Mouse (Mus musculus): ENCODE data around the gene Cdkal1. TPM values are rescaled to one million over a fixed set of nuclear protein-coding genes. Genes with fewer than 3 reads are reported as not detected.
A peak's percentile ranks its signal among the peaks of the same experiment; 100 is the strongest.

The Cdkal1 gene
- total RNA-seq, 2 experiments from 2014 or later: 29.5 to 33.0 TPM

DNA sequence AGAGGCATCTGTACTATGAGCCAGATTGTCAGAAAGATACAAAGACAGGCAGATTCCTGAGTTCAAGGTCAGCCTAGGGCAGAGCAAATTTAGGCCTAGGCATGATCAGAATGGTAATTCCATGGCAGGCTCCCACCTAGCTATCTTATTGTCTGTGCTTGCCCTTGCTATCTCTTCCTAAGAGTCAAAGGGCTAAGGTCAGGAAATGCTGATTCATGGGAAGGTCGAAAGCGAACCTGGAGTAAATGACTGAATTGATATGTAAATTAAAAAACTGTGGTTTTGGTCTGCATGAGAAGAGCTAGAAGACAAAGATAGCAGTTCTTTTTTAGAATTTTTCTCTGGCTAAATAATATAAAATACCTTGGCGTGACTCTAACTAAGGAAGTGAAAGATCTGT lies 262.4 kb downstream of the Cdkal1 start:
- no peak for DNase-seq (ENCODE audit: low spot score in 2 of 2)

DNA sequence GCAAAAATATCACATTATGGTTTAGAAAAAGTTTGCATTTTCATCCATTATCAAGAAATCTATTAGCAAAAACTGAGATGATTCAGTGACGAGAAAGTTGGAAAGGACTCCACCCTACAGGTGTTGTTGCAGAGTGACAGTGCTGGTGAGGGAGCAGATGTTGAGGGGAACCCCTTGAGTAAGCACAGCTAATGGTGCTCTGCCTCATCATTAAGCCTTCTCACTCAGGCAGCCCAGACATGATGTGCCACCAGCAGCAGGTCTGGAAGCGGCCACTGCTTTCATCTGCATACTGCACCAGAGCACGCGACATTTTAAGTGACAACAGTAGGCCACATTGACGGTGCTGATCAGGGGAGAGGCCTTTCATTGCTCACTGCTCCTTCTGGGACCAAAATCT lies 264.8 kb downstream of the Cdkal1 start:
- DNase-seq (ENCODE audit: low spot score in 2 of 2): no peak

- DNase-seq (ENCODE audit: low spot score in 2 of 2): no peak
Observed at GRCm38 (mm10) chr13:29590164-29590563, 265.3 kb downstream of the Cdkal1 start.

- DNase-seq (ENCODE audit: low spot score in 2 of 2): no peak
Observed at GRCm38 (mm10) chr13:29588693-29589092, 266.8 kb downstream of the Cdkal1 start.

- DNase-seq (ENCODE audit: low spot score in 2 of 2): no peak
Observed at GRCm38 (mm10) chr13:29581762-29582700, 273.4 kb downstream of the Cdkal1 start.

DNA sequence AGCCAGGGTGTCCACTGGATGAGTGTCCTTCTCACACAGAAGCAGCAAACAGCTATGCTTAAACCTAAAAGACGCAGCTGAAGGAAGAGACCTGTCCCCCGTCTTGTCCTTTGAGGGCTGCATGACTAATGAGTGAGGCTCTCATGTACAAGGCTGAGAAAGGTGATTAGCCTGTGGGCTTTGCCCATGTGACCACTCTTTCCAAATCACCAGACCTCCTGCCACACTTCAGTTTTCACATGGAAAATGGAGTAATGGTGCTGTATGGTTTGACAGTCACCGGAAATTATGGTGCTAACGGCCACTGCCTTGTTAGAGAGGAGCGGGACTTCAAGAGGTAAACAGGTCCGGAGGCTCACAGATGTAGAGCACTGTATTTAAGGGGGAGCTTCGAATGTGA lies 274.7 kb downstream of the Cdkal1 start:
- DNase-seq (ENCODE audit: low spot score in 2 of 2): no peak

DNA sequence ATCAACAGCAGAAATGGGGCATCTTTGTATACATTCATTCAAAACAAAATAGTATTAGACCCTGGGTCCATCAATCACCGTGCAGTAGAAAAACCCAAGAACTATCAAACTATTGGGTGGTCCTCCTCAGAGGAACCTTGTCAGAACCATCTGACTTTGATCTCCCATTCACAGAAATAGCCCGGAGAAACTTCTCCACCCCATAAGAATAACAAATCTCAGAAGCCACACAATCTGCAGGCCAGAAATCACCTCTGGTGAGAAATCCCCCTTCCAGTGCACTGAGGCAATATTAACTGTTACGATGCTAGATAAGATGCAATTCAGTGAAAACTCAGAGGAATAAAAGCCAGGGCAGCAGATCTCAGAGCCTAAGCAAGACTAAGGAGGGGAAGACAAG lies 275.5 kb downstream of the Cdkal1 start:
- DNase-seq (ENCODE audit: low spot score in 2 of 2): no peak

- no peak for DNase-seq (ENCODE audit: low spot score in 2 of 2)
Observed at GRCm38 (mm10) chr13:29578621-29579020, 276.9 kb downstream of the Cdkal1 start.

DNA sequence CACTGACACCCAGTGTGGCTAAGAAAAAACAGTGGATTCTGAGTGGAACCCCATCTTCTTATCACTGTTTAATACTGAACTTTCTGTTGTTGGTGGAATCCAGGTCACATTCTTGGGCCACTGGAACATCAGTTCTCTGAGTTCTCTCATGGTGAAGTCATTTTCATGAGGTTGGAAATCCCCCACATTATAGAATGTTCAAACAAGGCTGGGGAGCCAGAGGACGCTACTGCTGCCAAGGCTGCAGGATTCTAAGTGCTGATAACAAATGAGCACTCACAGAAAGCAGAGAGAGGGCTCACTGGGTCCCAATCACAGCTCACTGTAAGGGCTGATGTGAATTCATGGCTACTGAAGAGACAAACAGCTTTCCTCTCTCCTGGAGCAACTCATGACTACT lies 280.7 kb downstream of the Cdkal1 start:
- DNase-seq (ENCODE audit: low spot score in 2 of 2): peak in 1 of 2 experiments; percentile 18

GRCm38 (mm10) chr13:29572477-29572876 lies 283.0 kb downstream of the Cdkal1 start:
- no peak for DNase-seq (ENCODE audit: low spot score in 2 of 2)

DNA sequence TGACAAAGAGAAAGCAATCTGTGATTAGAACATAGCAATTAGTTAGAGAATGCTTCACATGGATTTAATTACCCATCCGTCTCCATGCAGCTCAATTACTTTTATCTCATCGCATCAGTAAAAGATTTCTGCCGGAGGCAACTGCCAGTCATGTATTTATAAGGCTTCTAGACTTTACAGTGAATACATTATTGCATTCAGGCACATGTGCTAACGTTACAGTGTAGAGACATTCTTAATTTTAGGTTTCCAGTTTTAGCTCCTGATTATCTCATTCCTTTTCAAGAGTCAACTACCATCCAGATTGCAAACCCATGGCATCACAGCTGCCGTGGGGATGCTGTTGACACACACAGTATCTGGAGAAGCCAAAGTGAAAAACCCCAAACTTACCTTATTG lies 289.8 kb downstream of the Cdkal1 start:
- no peak for DNase-seq (ENCODE audit: low spot score in 2 of 2)

- no peak for DNase-seq (ENCODE audit: low spot score in 2 of 2)
Observed at GRCm38 (mm10) chr13:29559188-29559587, 296.3 kb downstream of the Cdkal1 start.

- no peak for DNase-seq (ENCODE audit: low spot score in 2 of 2)
Observed at GRCm38 (mm10) chr13:29555160-29555785, 300.2 kb downstream of the Cdkal1 start.

- no peak for DNase-seq (ENCODE audit: low spot score in 2 of 2)
Observed at GRCm38 (mm10) chr13:29553792-29554191, 301.7 kb downstream of the Cdkal1 start.

GRCm38 (mm10) chr13:29552322-29552870 lies 303.1 kb downstream of the Cdkal1 start:
- DNase-seq (ENCODE audit: low spot score in 2 of 2): no peak

- no peak for DNase-seq (ENCODE audit: low spot score in 2 of 2)
Observed at GRCm38 (mm10) chr13:29550886-29551285, 304.6 kb downstream of the Cdkal1 start.

- DNase-seq (ENCODE audit: low spot score in 2 of 2): no peak
Observed at GRCm38 (mm10) chr13:29550203-29550602, 305.3 kb downstream of the Cdkal1 start.

- no peak for DNase-seq (ENCODE audit: low spot score in 2 of 2)
Observed at GRCm38 (mm10) chr13:29549761-29550160, 305.7 kb downstream of the Cdkal1 start.

DNA sequence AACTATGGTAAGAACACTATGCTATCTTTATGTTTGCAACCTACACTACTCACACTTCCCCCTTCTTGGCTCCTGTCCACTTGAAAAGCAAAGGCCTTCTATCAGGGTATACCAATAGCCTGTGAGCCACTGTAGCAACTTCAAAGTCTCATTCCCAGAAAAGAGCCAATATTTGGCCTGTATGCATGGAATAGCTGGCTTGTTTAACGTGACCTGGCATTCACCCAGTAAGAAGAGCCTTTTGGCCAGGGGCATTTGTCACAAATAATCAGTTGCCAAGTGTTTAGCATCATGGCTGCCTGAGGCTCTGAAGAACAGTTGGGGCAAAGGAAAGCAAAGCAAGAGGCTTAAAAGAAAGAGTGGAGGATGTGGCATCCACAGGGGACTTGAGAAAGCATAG lies 317.6 kb downstream of the Cdkal1 start:
- no peak for DNase-seq (ENCODE audit: low spot score in 2 of 2)

DNA sequence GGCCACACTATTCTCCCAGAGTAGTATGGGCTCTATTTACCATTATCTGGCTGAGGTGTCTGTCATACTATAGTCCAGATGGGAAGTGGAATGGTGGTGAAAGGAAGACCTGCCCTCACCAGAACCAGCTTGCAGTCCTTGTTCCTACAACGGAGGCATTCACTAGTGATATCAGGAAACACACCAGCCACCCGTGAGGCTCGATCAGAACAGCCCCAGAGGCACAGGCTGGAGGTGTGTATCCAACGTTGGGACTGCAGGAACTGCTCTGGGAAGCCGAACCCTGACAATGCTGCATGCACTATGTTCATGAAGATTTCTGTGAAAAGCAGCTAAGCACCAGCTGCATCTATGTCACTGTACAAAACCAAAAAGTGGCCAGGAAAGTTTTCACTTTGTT lies 321.9 kb downstream of the Cdkal1 start:
- DNase-seq (ENCODE audit: low spot score in 2 of 2): no peak

GRCm38 (mm10) chr13:29528344-29528743 lies 327.1 kb downstream of the Cdkal1 start:
- DNase-seq (ENCODE audit: low spot score in 2 of 2): no peak

DNA sequence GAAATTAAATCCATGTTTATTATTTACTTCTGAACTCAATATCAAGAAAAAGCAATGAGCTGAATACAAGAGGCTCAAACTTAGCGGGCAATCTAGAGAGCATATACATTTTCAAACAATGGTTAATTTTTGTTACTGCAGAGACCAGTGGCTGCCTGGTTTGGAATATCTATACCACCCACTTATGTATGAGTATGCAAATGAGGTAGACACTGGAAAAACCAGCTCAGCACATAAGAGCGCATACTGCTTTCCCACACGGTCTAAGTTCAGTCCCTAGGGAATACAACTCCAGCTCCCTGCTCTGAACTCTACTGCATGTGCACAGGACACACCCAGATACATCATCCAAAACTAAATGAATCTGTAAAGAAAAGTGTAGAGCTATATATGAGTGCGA lies 334.2 kb downstream of the Cdkal1 start:
- no peak for DNase-seq (ENCODE audit: low spot score in 2 of 2)

Measured in gastrocnemius, postnatal 4 days (tissue).